Mouse (Mus musculus) intestine, embryonic 14.5 days (tissue): ENCODE measurements around the gene Letmd1. TPM values are rescaled to one million over a fixed set of nuclear protein-coding genes. Genes with fewer than 3 reads are reported as not detected.
"Not testable (repeated sequence)": the region's sequence is repeated elsewhere in the genome, so short reads cannot be mapped to it uniquely, and the experiment has no call there.

Experiments used
- ATAC-seq: fragments of 200-750 bp; cut with Nextera tagmentation; replicated peaks from 2 replicates; pipeline ENCODE4 v1.8.0; 2017; ENCODE audit warnings: low read depth, moderate number of reproducible peaks, moderate TSS enrichment, moderate library complexity; ENCODE audit not compliant: low FRiP score, low TSS enrichment
- DNase-seq: peaks from one replicate; pipeline ENCODE4 v3.0.0-alpha.2; 2018; ENCODE audit warnings: low spot score
- H3K27ac ChIP-seq: fragments of 300-500 bp; sonication (generic); 2 replicates; pipeline ENCODE4 v1.5.1; 2014; ENCODE audit warnings: low read depth, mild to moderate bottlenecking, control low read depth
- H3K27me3 ChIP-seq: fragments of 300-500 bp; sonication (generic); replicated peaks from 2 replicates; pipeline ENCODE4 v1.6.1; 2014; ENCODE audit warnings: low read length, control low read depth; ENCODE audit not compliant: control insufficient read depth, insufficient read depth
- H3K36me3 ChIP-seq: fragments of 300-500 bp; sonication (generic); 2 replicates; pipeline ENCODE4 v1.6.1; 2014; ENCODE audit warnings: low read length, control low read depth; ENCODE audit not compliant: control insufficient read depth, insufficient read depth
- H3K4me1 ChIP-seq: fragments of 300-500 bp; sonication (generic); replicated peaks from 2 replicates; pipeline ENCODE4 v1.6.1; 2014; ENCODE audit warnings: low read length, control low read depth, mixed read lengths; ENCODE audit not compliant: control insufficient read depth, insufficient read depth
- H3K4me2 ChIP-seq: fragments of 300-500 bp; sonication (generic); 2 replicates; pipeline ENCODE4 v1.6.1; 2014; ENCODE audit warnings: low read length
- H3K4me3 ChIP-seq: fragments of 300-500 bp; sonication (generic); 2 replicates; pipeline ENCODE4 v1.5.1; 2014; ENCODE audit warnings: low read depth, low read length, control low read depth, mixed read lengths
- H3K9ac ChIP-seq: fragments of 300-500 bp; sonication (generic); 2 replicates; pipeline ENCODE4 v1.6.1; 2014; ENCODE audit warnings: mild to moderate bottlenecking, low read length
- H3K9me3 ChIP-seq: fragments of 300-500 bp; sonication (generic); 2 replicates; pipeline ENCODE4 v1.6.1; 2016; ENCODE audit warnings: low read length, control low read depth; ENCODE audit not compliant: control insufficient read depth
- WGBS: fragments of 180-500 bp; shearing (Covaris S2); extraction: QIAGEN DNeasy Blood & Tissue Kit; methylation state at CpG from one replicate; pipeline ENCODE4 v1.1.7; 2014; 5-methylcytosine and 5-hydroxymethylcytosine counted together
- polyA plus RNA-seq: library from polyadenylated mRNA; unstranded; fragments of >200 nt; fragmentation: Nextera tagmentation; extraction: Ambion mirVana; gene quantifications from 2 replicates; pipeline ENCODE4 v1.2.1, GENCODE M21; 2014

Letmd1 gene
- polyA plus RNA-seq, 1 experiment from 2014 or later, result 38.5 TPM

- H3K27ac ChIP-seq, result not testable (repeated sequence)
- 82% methylated on average over 8 of the region's 8 CpGs for WGBS
These were observed 30.7 kb downstream of the Letmd1 start for GRCm38 (mm10) chr15:100499506-100499905.

GRCm38 (mm10) chr15:100508454-100509167, 39.8 kb downstream of the Letmd1 start:
- Histone ChIP-seq H3K36me3 (peaks cover 95% of the 10 kb centered on the region), H3K27me3 (no peaks in the 10 kb centered on the region), H3K9ac (no peak overlapping the region), H3K9me3 (no peaks in the 10 kb centered on the region), H3K4me3 (no peak overlapping the region), H3K27ac (no peak overlapping the region), H3K4me1 (no peaks in the 10 kb centered on the region), H3K4me2 (no peak overlapping the region)
- ATAC-seq (no peak), DNase-seq (no peak)
- WGBS, result 91% methylated on average over 13 of the region's 13 CpGs

More at GRCm38 (mm10) chr15:100499506-100499905, 30.7 kb downstream of the Letmd1 start:
- H3K4me1 ChIP-seq, H3K9me3 ChIP-seq, H3K4me2 ChIP-seq, DNase-seq, H3K9ac ChIP-seq, ATAC-seq, H3K27me3 ChIP-seq, H3K4me3 ChIP-seq: not testable (repeated sequence)
- peaks cover 14% of the 10 kb centered on the region for H3K36me3 ChIP-seq

GRCm38 (mm10) chr15:100510072-100510471, 41.2 kb downstream of the Letmd1 start:
- H3K9me3 ChIP-seq, result no peaks in the 10 kb centered on the region
- no peak overlapping the region for H3K4me2 ChIP-seq
- DNase-seq (no peak), ATAC-seq (no peak)
- no peaks in the 10 kb centered on the region for H3K27me3 ChIP-seq
- WGBS, result 94% methylated on average over 11 of the region's 11 CpGs
- H3K4me1 ChIP-seq, result no peaks in the 10 kb centered on the region
- H3K9ac ChIP-seq, result no peak overlapping the region
- peaks cover 95% of the 10 kb centered on the region for H3K36me3 ChIP-seq
- H3K4me3 ChIP-seq, result no peak overlapping the region
- H3K27ac ChIP-seq, result no peak overlapping the region

GRCm38 (mm10) chr15:100513387-100513786, 44.6 kb downstream of the Letmd1 start:
- Histone ChIP-seq H3K9ac (no peak overlapping the region), H3K4me2 (no peak overlapping the region), H3K4me1 (no peaks in the 10 kb centered on the region), H3K27ac (no peak overlapping the region), H3K4me3 (no peak overlapping the region), H3K9me3 (no peaks in the 10 kb centered on the region), H3K27me3 (no peaks in the 10 kb centered on the region), H3K36me3 (peaks cover 79% of the 10 kb centered on the region)
- ATAC-seq (no peak), DNase-seq (no peak)
- 90% methylated on average over 4 of the region's 4 CpGs for WGBS

- DNase-seq, result no peak
- H3K9ac ChIP-seq, result no peak overlapping the region
- H3K9me3 ChIP-seq, result no peaks in the 10 kb centered on the region
- no peak overlapping the region for H3K4me2 ChIP-seq
- H3K27ac ChIP-seq, result no peak overlapping the region
- H3K36me3 ChIP-seq, result peaks cover 76% of the 10 kb centered on the region
- no peaks in the 10 kb centered on the region for H3K27me3 ChIP-seq
- 79% methylated on average over 2 of the region's 2 CpGs for WGBS
- no peak overlapping the region for H3K4me3 ChIP-seq
- no peak for ATAC-seq
- no peaks in the 10 kb centered on the region for H3K4me1 ChIP-seq
These were observed 46.3 kb downstream of the Letmd1 start for GRCm38 (mm10) chr15:100515121-100515520.

GRCm38 (mm10) chr15:100520306-100520705, 51.5 kb downstream of the Letmd1 start:
- H3K9me3 ChIP-seq, result no peaks in the 10 kb centered on the region
- no peaks in the 10 kb centered on the region for H3K4me1 ChIP-seq
- H3K27me3 ChIP-seq, result no peaks in the 10 kb centered on the region
- H3K4me3 ChIP-seq, result no peak overlapping the region
- DNase-seq, result no peak
- 90% methylated on average over 14 of the region's 14 CpGs for WGBS
- no peak overlapping the region for H3K27ac ChIP-seq
- no peak for ATAC-seq
- no peak overlapping the region for H3K4me2 ChIP-seq
- H3K9ac ChIP-seq, result no peak overlapping the region
- H3K36me3 ChIP-seq, result peaks cover 57% of the 10 kb centered on the region

GRCm38 (mm10) chr15:100525405-100525804, 56.6 kb downstream of the Letmd1 start:
- ATAC-seq, result no peak
- DNase-seq, result no peak
- Histone ChIP-seq H3K27me3 (no peaks in the 10 kb centered on the region), H3K9ac (no peak overlapping the region), H3K4me1 (no peaks in the 10 kb centered on the region), H3K27ac (no peak overlapping the region), H3K4me3 (no peak overlapping the region), H3K9me3 (no peaks in the 10 kb centered on the region), H3K4me2 (no peak overlapping the region), H3K36me3 (peaks cover 38% of the 10 kb centered on the region)
- WGBS, result 94% methylated on average over 14 of the region's 14 CpGs

- no peak overlapping the region for H3K9ac ChIP-seq
- 83% methylated on average over 5 of the region's 5 CpGs for WGBS
- peaks cover 27% of the 10 kb centered on the region for H3K36me3 ChIP-seq
- no peaks in the 10 kb centered on the region for H3K9me3 ChIP-seq
- H3K27me3 ChIP-seq, result no peaks in the 10 kb centered on the region
- no peaks in the 10 kb centered on the region for H3K4me1 ChIP-seq
- no peak overlapping the region for H3K4me3 ChIP-seq
- no peak overlapping the region for H3K4me2 ChIP-seq
- ATAC-seq, result no peak
- no peak overlapping the region for H3K27ac ChIP-seq
- no peak for DNase-seq
These were observed 59.1 kb downstream of the Letmd1 start for GRCm38 (mm10) chr15:100527900-100528299.
